Mouse (Mus musculus) neural tube, embryonic 14.5 days (tissue): ENCODE results near the gene Mis18bp1. TPM values are rescaled to one million over a fixed set of nuclear protein-coding genes. Genes with fewer than 3 reads are reported as not detected.
A peak's percentile ranks its signal among the peaks of the same experiment; 100 is the strongest.
"Not testable (repeated sequence)": the region's sequence is repeated elsewhere in the genome, so short reads cannot be mapped to it uniquely, and the experiment has no call there.

Experiments used
- ATAC-seq: fragments of 200-750 bp; cut with Nextera tagmentation; 2 replicates; pipeline ENCODE4 v1.8.0; 2017; ENCODE audit warnings: low read depth, mild to moderate bottlenecking, moderate TSS enrichment, moderate library complexity
- H3K27ac ChIP-seq: fragments of 300-500 bp; sonication (generic); 2 replicates; pipeline ENCODE4 v1.5.1; 2014; ENCODE audit warnings: low read depth, mild to moderate bottlenecking, control low read depth, low read length, moderate library complexity, mixed read lengths
- H3K27me3 ChIP-seq: fragments of 300-500 bp; sonication (generic); 2 replicates; pipeline ENCODE4 v1.6.1; 2014; ENCODE audit warnings: low read length; ENCODE audit not compliant: control insufficient read depth, insufficient read depth
- H3K36me3 ChIP-seq: fragments of 300-500 bp; sonication (generic); 2 replicates; pipeline ENCODE4 v1.6.1; 2014; ENCODE audit warnings: low read length, mixed read lengths; ENCODE audit not compliant: control insufficient read depth, insufficient read depth
- H3K4me1 ChIP-seq: fragments of 300-500 bp; sonication (generic); 2 replicates; pipeline ENCODE4 v1.6.1; 2014; ENCODE audit warnings: low read length; ENCODE audit not compliant: control insufficient read depth, insufficient read depth
- H3K4me2 ChIP-seq: fragments of 300-500 bp; sonication (generic); 2 replicates; pipeline ENCODE4 v1.6.1; 2014; ENCODE audit warnings: mild to moderate bottlenecking, low read depth, low read length, control low read depth
- H3K4me3 ChIP-seq: fragments of 300-500 bp; sonication (generic); 2 replicates; pipeline ENCODE4 v1.5.1; 2014; ENCODE audit warnings: low read depth, low read length, control low read depth, mixed read lengths
- H3K9ac ChIP-seq: fragments of 300-500 bp; sonication (generic); replicated peaks from 2 replicates; pipeline ENCODE4 v1.6.1; 2014; ENCODE audit warnings: low read depth, mild to moderate bottlenecking, control low read depth, low read length, mixed read lengths
- H3K9me3 ChIP-seq: fragments of 300-500 bp; sonication (generic); 2 replicates; pipeline ENCODE4 v1.6.1; 2016; ENCODE audit warnings: low read length; ENCODE audit not compliant: control insufficient read depth
- WGBS: fragments of 180-500 bp; shearing (Covaris S2); extraction: QIAGEN DNeasy Blood & Tissue Kit; methylation state at CpG from one replicate; pipeline ENCODE4 v1.1.7; 2014; 5-methylcytosine and 5-hydroxymethylcytosine counted together
- polyA plus RNA-seq: library from polyadenylated mRNA; unstranded; fragments of >200 nt; fragmentation: Nextera tagmentation; extraction: Ambion mirVana; gene quantifications from 2 replicates; pipeline ENCODE4 v1.2.1, GENCODE M21; 2014

The Mis18bp1 gene
- polyA plus RNA-seq, result 5.4 and 7.6 TPM in 2 replicates

DNA sequence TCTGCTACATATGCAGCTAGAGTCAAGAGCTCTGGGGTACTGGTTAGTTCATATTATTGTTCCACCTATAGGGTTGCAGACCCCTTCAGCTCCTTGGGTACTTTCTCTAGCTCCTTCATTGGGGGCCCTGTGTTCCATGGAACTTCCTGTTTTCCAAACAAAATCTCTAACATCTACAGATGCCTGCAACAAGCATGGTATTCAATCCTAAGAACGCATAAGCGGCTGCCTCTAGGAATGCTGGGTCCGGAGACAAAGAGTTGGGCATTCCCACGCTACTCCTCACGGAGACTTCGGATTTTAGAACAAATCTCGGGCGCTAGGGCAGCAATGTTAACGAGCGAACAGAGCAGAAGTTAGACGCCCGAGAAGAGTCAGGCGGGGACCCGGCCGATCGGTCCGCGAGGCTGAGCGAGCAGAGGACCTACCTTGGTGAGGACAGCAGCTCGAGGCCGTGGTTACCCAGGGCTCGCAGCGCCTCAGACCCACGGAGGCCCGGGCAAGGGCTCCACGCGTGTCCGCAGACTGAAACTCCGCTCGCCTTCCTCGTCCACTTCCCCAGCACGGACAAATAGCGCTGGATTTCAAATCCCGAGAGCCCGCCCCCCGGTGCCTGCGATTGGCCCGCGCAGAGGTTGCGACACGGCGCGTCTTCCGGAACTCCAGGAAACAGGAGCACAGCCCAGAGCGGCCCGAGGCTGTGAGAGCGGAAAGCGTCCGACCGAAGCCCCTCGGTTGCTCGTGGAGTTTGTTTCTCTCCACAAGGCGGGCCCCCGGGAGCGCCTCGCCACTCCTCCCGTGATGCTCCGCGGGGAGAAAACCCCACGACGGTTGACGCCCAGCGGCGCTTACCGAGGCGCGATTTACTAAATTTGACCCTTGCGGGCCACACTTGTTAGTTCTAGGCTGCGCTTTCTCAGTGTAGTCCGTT lies at the start of gene Mis18bp1:
Gene Mis18bp1 (minus strand): TSS at position 584 of the 931 bp plus-strand sequence.
- peak within 1 kb of the TSS; percentile 74 for H3K4me2 ChIP-seq
- H3K4me3 ChIP-seq, result peak within 1 kb of the TSS; percentile 67
- H3K9me3 ChIP-seq, result no peaks in the 10 kb centered on the region
- no peaks in the 10 kb centered on the region for H3K36me3 ChIP-seq
- no peaks in the 10 kb centered on the region for H3K4me1 ChIP-seq
- H3K9ac ChIP-seq, result peak within 1 kb of the TSS; percentile 49; the same call in 1 of the 2 replicates
- WGBS, result under 1% methylated on average over 70 of the region's 70 CpGs
- peak within 1 kb of the TSS; percentile 85 for H3K27ac ChIP-seq
- ATAC-seq, result peak; percentile 100
- no peaks in the 10 kb centered on the region for H3K27me3 ChIP-seq

DNA sequence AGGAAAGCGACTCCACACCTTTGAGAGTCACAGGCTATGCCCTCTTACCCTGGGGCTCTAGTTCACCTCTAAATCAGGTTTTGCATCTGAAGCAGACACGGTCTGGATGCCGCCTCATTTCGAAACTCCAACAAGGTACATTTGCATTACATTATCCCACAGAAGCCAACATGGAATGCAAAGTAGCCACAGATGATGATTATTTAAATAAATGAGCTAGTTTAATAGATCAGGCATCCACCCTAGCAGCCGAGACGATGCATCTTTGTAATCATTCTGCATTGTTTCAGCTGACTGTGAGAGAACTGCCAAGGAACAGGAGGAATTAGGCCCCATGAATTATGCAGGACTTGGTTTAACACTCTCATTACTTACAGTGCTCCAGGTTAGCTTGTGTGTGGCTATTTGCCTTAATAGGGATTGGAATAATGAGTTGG lies 44.0 kb upstream of the Mis18bp1 start:
- Histone ChIP-seq H3K4me2 (no peak overlapping the region), H3K36me3 (no peaks in the 10 kb centered on the region), H3K4me3 (no peak overlapping the region), H3K4me1 (no peaks in the 10 kb centered on the region), H3K27ac (no peak overlapping the region), H3K27me3 (no peaks in the 10 kb centered on the region), H3K9ac (no peak overlapping the region), H3K9me3 (no peaks in the 10 kb centered on the region)
- peak; percentile 51; the same call in 1 of the 2 replicates for ATAC-seq
- WGBS, result 42% methylated on average over 6 of the region's 6 CpGs

DNA sequence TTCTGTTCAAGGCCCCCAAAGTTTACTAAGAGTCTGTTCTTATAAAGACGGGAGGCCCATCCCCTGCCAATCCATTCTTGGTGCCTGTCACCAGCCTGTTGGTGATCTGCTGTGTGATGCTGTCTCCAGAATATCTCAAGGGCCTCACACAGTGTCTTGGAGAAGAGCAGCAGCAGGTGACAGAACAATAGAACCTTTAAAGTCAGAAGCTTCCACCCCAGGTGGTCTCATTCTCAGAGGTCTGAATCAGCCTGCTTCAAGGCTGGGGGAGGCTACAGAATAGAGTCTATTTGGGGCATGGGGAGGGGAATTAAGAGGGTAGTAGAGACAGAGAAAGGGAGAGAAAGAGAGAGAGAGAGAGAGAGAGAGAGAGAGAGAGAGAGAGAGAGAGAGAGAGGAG lies 34.0 kb upstream of the Mis18bp1 start:
- 44% methylated on average over 1 of the region's 1 CpGs for WGBS
- H3K4me1 ChIP-seq, result no peaks in the 10 kb centered on the region
- H3K4me2 ChIP-seq, result no peak overlapping the region
- H3K27ac ChIP-seq, result no peak overlapping the region
- no peak for ATAC-seq
- H3K36me3 ChIP-seq, result no peaks in the 10 kb centered on the region
- H3K9me3 ChIP-seq, result no peaks in the 10 kb centered on the region
- H3K9ac ChIP-seq, result no peak overlapping the region
- no peaks in the 10 kb centered on the region for H3K27me3 ChIP-seq
- H3K4me3 ChIP-seq, result no peak overlapping the region

GRCm38 (mm10) chr12:65201812-65202211 lies 29.4 kb upstream of the Mis18bp1 start:
- Histone ChIP-seq H3K27ac (no peak overlapping the region), H3K4me2 (no peak overlapping the region), H3K27me3 (no peaks in the 10 kb centered on the region), H3K36me3 (no peaks in the 10 kb centered on the region), H3K4me1 (no peaks in the 10 kb centered on the region), H3K9me3 (no peaks in the 10 kb centered on the region), H3K9ac (no peak overlapping the region), H3K4me3 (no peak overlapping the region)
- ATAC-seq, result no peak
- WGBS, result 98% methylated on average over 2 of the region's 2 CpGs

DNA sequence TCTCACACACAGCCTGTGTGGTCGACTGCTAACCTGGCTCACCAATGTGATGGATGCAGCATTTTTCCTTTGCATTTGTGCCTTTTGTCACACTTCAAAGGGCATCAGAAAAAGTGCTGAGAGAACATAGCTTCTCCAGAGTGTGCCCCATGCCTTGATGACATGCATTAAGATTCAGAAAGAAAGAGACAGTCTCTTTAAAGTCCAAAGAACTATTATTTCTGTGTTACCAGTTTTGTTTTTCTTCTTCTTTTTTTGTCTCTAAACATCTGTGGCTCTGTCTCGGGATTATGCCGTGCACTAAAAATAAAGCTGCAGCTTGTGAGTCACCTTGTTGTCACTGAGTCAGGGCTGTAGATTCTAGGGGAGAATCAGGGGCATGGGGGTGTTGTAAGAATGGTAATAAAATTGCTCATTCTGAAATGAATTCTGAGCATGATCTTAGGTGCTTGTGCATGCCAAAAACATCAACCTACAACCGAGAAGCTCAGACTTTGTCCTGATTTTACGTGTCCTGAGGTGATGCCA lies 21.7 kb upstream of the Mis18bp1 start:
- H3K4me1 ChIP-seq, result no peaks in the 10 kb centered on the region
- no peak overlapping the region for H3K9ac ChIP-seq
- 77% methylated on average over 5 of the region's 5 CpGs for WGBS
- no peak for ATAC-seq
- no peak overlapping the region for H3K27ac ChIP-seq
- H3K4me2 ChIP-seq, result no peak overlapping the region
- H3K27me3 ChIP-seq, result no peaks in the 10 kb centered on the region
- no peaks in the 10 kb centered on the region for H3K9me3 ChIP-seq
- no peaks in the 10 kb centered on the region for H3K36me3 ChIP-seq
- H3K4me3 ChIP-seq, result no peak overlapping the region

DNA sequence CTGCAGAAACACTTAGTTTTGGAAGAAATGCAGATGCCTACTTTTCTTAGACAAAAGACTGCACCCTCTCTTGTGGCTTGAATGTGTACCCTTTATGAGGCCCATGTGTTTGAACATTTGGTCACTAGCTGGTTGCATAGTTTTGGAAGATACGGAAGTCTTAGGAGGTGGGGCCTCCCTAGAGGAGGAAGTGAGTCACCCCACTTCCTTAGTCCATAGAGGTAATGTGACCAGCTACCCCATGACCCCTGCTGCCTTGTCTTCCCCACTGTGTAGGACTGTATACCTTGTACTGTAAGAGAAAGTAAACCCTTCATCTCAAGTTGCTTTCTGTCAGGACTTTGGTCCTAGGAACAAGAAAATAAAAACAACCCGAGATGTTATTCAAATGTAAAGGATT lies 16.8 kb upstream of the Mis18bp1 start:
- Histone ChIP-seq H3K27me3 (no peaks in the 10 kb centered on the region), H3K4me2 (no peak overlapping the region), H3K27ac (no peak overlapping the region), H3K9me3 (no peaks in the 10 kb centered on the region), H3K4me1 (no peaks in the 10 kb centered on the region), H3K4me3 (no peak overlapping the region), H3K36me3 (no peaks in the 10 kb centered on the region), H3K9ac (no peak overlapping the region)
- no peak for ATAC-seq
- 80% methylated on average over 2 of the region's 2 CpGs for WGBS

- Histone ChIP-seq H3K27ac (no peak overlapping the region), H3K27me3 (no peaks in the 10 kb centered on the region), H3K4me3 (no peak overlapping the region), H3K4me2 (no peak overlapping the region), H3K9me3 (no peaks in the 10 kb centered on the region), H3K36me3 (no peaks in the 10 kb centered on the region), H3K9ac (no peak overlapping the region), H3K4me1 (no peaks in the 10 kb centered on the region)
- 60% methylated on average over 3 of the region's 3 CpGs for WGBS
- no peak for ATAC-seq
Measured at GRCm38 (mm10) chr12:65187365-65187764, 15.0 kb upstream of the Mis18bp1 start.

DNA sequence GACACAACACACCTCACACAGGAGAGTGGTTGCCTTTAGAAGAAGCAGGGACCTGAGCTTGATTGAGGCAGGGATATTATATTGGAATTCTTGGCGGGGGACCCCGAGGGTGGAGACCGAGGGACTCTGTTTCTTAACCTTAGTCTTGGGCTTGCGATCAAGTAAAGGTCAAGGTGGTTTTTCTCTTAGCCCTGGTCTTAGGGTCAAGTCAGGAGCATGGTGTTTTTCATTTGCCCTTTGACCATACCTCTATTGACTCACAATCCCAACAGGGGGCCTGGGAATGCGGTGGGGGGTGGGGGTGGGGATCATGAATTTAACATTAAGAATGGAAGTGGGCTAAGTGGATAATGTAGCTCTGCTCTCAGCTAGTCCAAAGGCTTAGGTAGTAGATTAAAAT lies 1.3 kb upstream of the Mis18bp1 start:
- Histone ChIP-seq H3K27ac (no peak overlapping the region), H3K27me3 (no peaks in the 10 kb centered on the region), H3K9me3 (no peaks in the 10 kb centered on the region), H3K4me3 (no peak overlapping the region), H3K36me3 (no peaks in the 10 kb centered on the region), H3K9ac (no peak overlapping the region), H3K4me2 (no peak overlapping the region), H3K4me1 (no peaks in the 10 kb centered on the region)
- no peak for ATAC-seq
- 90% methylated on average over 5 of the region's 5 CpGs for WGBS

- Histone ChIP-seq H3K4me3 (peak overlapping the region; percentile 67), H3K27ac (peak overlapping the region; percentile 85), H3K4me2 (peak overlapping the region; percentile 74)
- not testable (repeated sequence) for H3K4me1 ChIP-seq, H3K36me3 ChIP-seq, H3K27me3 ChIP-seq, H3K9ac ChIP-seq, H3K9me3 ChIP-seq
- 34% methylated on average over 8 of the region's 8 CpGs for WGBS
- ATAC-seq, result peak; percentile 62
Measured at GRCm38 (mm10) chr12:65172959-65173358, 555 bp upstream of the Mis18bp1 start.
